Mouse (Mus musculus): Measurements from ENCODE around the gene Ocel1. TPM values are rescaled to one million over a fixed set of nuclear protein-coding genes. Genes with fewer than 3 reads are reported as not detected.

Gene Ocel1
- polyA plus RNA-seq, 1 experiment from 2014 or later, result 5.3 TPM

DNA sequence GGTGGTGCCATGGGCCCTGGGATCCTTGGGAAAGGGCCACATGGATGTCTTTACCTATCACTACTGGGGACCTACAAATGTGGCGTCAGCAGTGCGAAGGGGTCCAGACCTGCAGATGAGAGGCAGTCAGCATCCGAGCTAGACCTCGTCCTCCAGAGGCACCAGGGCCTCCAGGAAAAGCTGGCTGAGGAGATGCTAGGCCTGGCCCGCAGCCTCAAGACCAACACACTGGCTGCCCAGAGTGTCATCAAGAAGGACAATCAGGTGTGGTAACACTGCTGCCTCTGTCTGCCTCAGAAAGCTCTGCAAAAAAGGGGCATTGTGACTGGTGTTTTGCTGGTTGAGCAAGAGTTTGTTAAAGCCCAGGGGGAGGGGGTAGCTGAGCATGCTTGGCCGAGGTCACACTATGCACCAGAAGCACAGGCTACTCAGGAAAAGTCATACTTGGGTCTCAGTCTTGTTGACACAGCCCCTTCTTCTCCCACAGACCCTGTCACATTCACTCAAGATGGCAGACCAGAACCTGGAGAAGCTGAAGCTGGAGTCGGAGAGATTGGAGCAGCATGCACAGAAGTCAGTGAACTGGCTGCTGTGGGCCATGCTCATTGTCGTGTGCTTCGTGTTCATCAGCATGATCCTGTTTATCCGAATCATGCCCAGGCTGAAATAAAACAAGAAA is 1.9 kb upstream of the Ocel1 start:
- 93% methylated on average over 10 of the region's 10 CpGs for WGBS
- no peak for ATAC-seq
- no peaks in the 10 kb centered on the region for H3K9me3 ChIP-seq

DNA sequence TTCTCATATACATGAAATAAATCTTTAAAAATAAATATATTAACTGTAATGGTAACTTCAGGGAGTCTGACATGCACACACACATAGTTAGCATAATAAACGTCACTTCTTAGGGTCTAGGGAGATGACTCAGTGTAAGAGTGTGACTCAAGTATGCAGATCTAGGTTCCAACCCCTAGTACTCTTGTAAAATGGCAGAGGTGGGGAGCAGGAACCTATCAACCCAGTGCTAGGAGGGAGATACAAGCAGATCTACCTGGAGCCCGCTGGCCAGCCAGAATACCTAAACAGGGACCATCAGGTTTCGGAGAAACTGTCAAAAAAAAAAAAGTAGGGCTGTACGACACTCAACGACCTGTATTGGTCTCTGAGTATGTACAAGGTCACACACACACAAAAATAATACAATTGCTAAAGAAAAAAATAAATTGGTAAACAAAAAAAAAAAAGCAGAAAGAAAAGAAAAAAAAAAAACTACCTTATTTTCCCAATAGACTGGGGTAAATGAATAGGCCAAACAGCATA is 325 bp upstream of the Ocel1 start:
- WGBS, result 23% methylated on average over 5 of the region's 5 CpGs
- H3K4me3 ChIP-seq (replicated peaks), result peak overlapping the region; percentile 72
- H3K9ac ChIP-seq (replicated peaks), result peak overlapping the region; percentile 65
- ATAC-seq, result no peak
- H3K36me3 ChIP-seq, result peaks cover 29% of the 10 kb centered on the region
- no peaks in the 10 kb centered on the region for H3K9me3 ChIP-seq
- peaks cover 34% of the 10 kb centered on the region for H3K4me1 ChIP-seq (replicated peaks)
- no peaks in the 10 kb centered on the region for H3K27me3 ChIP-seq
- H3K27ac ChIP-seq, result peak overlapping the region; percentile 81
- peak overlapping the region; percentile 54 for H3K4me2 ChIP-seq (replicated peaks)

More for the DNA sequence above, 1.9 kb upstream of the Ocel1 start:
- Histone ChIP-seq H3K36me3 (peaks cover 17% of the 10 kb centered on the region), H3K4me3 (replicated peaks) (no peak overlapping the region), H3K4me1 (replicated peaks) (peaks cover 26% of the 10 kb centered on the region), H3K27ac (no peak overlapping the region), H3K27me3 (no peaks in the 10 kb centered on the region), H3K4me2 (replicated peaks) (no peak overlapping the region), H3K9ac (replicated peaks) (no peak overlapping the region)

DNA sequence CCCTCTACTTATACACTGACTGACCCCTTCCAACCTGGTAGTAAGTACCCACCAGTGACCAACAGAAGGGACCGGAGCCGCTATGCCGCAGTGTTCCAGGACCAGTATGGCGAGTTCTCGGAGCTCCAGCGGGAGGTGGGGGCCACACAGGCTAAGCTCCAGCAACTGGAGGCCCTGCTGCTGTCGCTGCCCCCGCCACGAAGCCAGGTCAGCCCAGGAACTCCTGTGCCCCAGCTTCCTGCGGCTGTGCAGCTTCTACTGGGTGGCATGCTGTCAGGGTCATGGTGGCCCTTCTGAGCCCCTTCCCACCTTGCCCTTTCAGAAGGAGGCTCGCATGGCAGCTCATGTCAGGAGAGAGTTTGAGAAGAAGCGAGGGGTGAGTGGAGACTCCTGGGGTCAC is 1.3 kb downstream of the Ocel1 start:
- no peak for ATAC-seq

DNA sequence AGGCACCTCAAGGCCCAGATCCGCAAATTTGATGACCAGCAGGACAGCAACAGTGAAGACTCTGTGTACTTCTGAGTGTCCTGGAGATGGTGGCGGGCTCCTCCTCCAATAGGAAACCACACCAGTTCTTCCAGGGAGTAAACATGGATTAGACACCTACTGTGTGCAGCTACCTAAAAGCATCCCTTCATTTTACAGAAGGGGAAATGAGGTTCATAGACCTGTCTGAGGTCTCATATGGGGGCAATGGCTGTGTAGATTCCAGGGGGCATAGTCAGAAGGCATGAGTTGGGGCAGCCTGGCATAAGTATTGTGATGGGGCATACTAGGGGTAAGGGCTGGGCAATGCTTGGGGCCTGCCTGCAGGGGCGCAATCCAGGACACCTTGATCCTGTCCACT is 1.9 kb downstream of the Ocel1 start:
- no peaks in the 10 kb centered on the region for H3K9me3 ChIP-seq
- H3K27ac ChIP-seq, result no peak overlapping the region
- no peak for ATAC-seq
- H3K4me3 ChIP-seq (replicated peaks), result no peak overlapping the region
- H3K36me3 ChIP-seq, result peaks cover 35% of the 10 kb centered on the region
- H3K4me2 ChIP-seq (replicated peaks), result no peak overlapping the region
- WGBS, result 88% methylated on average over 3 of the region's 3 CpGs
- H3K9ac ChIP-seq (replicated peaks), result no peak overlapping the region
- peaks cover 15% of the 10 kb centered on the region; the same call in 1 of the 2 replicates for H3K27me3 ChIP-seq
- peaks cover 34% of the 10 kb centered on the region for H3K4me1 ChIP-seq (replicated peaks)

More for the DNA sequence above, 1.3 kb downstream of the Ocel1 start:
- Histone ChIP-seq H3K4me3 (replicated peaks) (no peak overlapping the region), H3K4me1 (replicated peaks) (peaks cover 39% of the 10 kb centered on the region), H3K9ac (replicated peaks) (no peak overlapping the region), H3K27me3 (peaks cover 9% of the 10 kb centered on the region; the same call in 1 of the 2 replicates), H3K9me3 (no peaks in the 10 kb centered on the region), H3K36me3 (peaks cover 30% of the 10 kb centered on the region), H3K4me2 (replicated peaks) (no peak overlapping the region), H3K27ac (peak overlapping the region; percentile 39; the same call in 1 of the 2 replicates)
- WGBS, result 85% methylated on average over 12 of the region's 12 CpGs

DNA sequence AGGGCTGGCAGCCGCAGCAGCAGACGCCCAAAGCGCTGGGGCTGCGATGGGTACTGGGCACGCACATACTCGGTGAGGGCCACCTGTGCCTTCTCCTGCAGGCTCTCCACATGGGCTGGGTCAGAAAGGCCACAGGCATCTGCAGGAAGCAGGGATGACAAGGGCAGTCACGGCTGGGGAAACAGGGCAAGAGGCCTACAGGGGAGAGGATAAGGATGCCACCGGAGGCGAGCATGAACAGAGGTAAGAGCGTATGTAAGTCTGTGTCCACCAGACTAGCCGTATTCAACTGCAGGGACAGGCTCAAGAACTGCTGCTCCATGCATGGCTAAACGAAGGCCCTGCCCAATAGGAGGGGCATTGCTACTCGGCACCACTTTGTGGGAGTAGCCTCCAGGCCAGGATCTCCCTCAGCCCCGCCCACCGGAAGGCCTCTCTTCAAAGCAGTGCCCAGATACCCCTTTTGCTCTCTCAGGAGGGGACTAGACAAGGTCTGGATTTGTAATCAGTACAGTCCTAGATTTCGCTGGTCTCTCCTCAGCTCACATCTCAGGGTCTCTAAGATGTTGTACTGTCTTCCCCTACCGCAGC is 3.6 kb downstream of the Ocel1 start:
- no peak overlapping the region for H3K9ac ChIP-seq (replicated peaks)
- H3K4me2 ChIP-seq (replicated peaks), result no peak overlapping the region
- ATAC-seq, result no peak
- H3K27me3 ChIP-seq, result peaks cover 16% of the 10 kb centered on the region; the same call in 1 of the 2 replicates
- H3K36me3 ChIP-seq, result peaks cover 28% of the 10 kb centered on the region
- H3K9me3 ChIP-seq, result no peaks in the 10 kb centered on the region
- H3K27ac ChIP-seq, result no peak overlapping the region
- H3K4me1 ChIP-seq (replicated peaks), result peaks cover 43% of the 10 kb centered on the region
- WGBS, result 76% methylated on average over 17 of the region's 17 CpGs
- no peak overlapping the region for H3K4me3 ChIP-seq (replicated peaks)

DNA sequence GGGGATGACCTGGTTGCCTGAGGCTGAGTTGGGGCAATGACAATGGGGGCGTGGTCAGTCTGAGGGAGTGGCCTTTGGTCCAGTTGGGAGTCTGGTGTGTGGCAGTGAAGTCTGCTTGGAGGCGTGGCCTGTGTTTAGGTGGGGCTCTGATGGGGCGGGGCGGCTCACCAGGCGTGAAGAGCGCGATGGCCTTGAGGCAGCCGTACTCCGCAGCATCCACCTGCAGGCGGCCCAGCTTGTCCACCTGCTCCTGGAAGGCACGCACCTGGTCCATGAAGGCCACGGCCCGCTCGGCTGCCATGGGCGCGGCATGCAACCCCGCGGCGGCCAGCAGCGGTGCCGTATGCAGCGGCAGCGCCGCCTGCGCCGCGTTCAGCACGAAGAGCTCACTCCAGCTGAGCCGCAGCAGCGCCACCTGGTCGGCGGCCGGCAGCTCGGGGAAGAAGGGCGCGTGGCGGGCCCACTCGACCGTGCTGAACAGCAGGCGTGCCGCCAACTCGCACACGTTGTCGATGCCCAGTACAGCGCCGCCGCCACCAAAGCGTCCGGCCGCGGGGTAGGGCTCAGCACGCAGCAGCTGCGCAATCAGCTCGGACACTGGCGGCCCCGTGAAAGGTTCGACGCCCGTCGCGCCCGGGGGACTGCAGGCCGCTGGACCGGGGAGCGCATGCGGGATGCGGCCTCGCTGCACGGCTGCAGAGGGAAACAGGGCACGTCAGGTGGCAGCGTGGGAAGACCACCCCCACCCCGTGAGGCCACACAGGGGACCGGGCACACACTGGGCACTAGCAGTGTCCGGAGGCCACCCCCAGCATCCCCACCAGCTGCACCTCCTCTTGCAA is 4.7 kb downstream of the Ocel1 start:
- peak overlapping the region; percentile 64 for H3K9ac ChIP-seq (replicated peaks)
- peaks cover 26% of the 10 kb centered on the region for H3K36me3 ChIP-seq
- peak overlapping the region; percentile 40 for H3K4me3 ChIP-seq (replicated peaks)
- peak overlapping the region; percentile 77 for H3K27ac ChIP-seq
- peak; percentile 6 for ATAC-seq
- peaks cover 16% of the 10 kb centered on the region; the same call in 1 of the 2 replicates for H3K27me3 ChIP-seq
- WGBS, result 2% methylated on average over 74 of the region's 74 CpGs
- H3K4me2 ChIP-seq (replicated peaks), result peak overlapping the region; percentile 66
- peaks cover 48% of the 10 kb centered on the region for H3K4me1 ChIP-seq (replicated peaks)
- H3K9me3 ChIP-seq, result no peaks in the 10 kb centered on the region

DNA sequence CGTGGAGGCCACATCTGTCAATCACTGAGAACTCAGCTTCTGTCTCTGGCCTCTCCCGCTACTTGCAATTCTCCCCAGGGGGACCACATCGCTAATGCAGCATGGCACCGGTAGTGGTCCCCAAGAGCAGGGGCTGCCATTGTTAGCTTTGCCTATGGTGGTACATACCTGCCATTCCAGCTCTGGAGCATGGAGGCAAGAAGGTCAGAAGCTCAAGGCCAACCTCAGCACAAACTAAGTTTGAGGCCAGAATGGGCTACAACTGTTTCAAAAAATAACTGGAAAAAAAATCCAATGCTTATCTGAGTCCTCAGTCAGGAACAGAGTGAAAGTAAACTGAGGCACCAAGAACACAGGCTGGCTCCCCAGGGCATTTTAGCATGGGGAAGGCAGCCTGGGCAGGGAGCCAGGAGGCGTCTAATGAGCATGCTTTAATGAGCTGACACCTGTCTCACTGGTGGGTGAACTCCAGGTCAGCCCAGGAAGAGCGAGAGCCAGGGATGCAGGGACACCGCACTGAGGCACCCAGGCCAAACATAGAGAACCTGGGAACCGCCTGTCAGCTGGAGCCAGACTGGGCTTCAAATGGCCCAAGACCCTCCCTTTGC is 5.4 kb downstream of the Ocel1 start:
- Histone ChIP-seq H3K9ac (replicated peaks) (peak overlapping the region; percentile 64), H3K27me3 (peaks cover 16% of the 10 kb centered on the region; the same call in 1 of the 2 replicates), H3K4me1 (replicated peaks) (peaks cover 54% of the 10 kb centered on the region), H3K4me3 (replicated peaks) (peak overlapping the region; percentile 40), H3K9me3 (no peaks in the 10 kb centered on the region), H3K36me3 (peaks cover 26% of the 10 kb centered on the region), H3K4me2 (replicated peaks) (peak overlapping the region; percentile 66), H3K27ac (peak overlapping the region; percentile 77; the same call in 1 of the 2 replicates)
- ATAC-seq, result no peak
- WGBS, result 27% methylated on average over 8 of the region's 8 CpGs

DNA sequence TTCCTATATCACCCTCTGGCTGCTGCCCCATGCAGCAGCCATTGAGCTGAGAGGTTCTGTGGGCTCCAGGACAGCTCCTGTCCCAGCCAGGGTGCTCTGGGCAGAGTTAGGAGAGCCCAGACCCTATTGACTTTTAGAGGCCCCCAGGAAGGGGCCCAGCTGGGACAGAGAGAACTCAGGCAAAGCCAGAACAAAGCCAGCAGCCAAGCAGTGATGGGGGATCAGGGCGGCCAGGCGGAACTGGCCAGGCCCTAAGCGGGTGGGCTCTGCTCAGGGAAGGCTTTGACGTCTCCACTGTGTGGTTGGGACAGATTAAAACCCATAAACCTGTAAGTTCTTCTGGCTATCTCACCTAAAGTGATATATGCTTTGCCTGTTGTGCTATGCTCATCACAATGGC is 7.9 kb downstream of the Ocel1 start:
- peaks cover 71% of the 10 kb centered on the region for H3K4me1 ChIP-seq (replicated peaks)
- 8% methylated on average over 4 of the region's 4 CpGs for WGBS
- H3K27ac ChIP-seq, result 0 out of 2 replicates have a peak overlapping the region, but pooled peaks have one; percentile 4
- H3K9ac ChIP-seq (replicated peaks), result peak overlapping the region; percentile 81
- peak overlapping the region; percentile 75 for H3K4me3 ChIP-seq (replicated peaks)
- peaks cover 20% of the 10 kb centered on the region for H3K36me3 ChIP-seq
- peak overlapping the region; percentile 99 for H3K4me2 ChIP-seq (replicated peaks)
- no peaks in the 10 kb centered on the region for H3K9me3 ChIP-seq
- ATAC-seq, result no peak
- H3K27me3 ChIP-seq, result peaks cover 16% of the 10 kb centered on the region; the same call in 1 of the 2 replicates

DNA sequence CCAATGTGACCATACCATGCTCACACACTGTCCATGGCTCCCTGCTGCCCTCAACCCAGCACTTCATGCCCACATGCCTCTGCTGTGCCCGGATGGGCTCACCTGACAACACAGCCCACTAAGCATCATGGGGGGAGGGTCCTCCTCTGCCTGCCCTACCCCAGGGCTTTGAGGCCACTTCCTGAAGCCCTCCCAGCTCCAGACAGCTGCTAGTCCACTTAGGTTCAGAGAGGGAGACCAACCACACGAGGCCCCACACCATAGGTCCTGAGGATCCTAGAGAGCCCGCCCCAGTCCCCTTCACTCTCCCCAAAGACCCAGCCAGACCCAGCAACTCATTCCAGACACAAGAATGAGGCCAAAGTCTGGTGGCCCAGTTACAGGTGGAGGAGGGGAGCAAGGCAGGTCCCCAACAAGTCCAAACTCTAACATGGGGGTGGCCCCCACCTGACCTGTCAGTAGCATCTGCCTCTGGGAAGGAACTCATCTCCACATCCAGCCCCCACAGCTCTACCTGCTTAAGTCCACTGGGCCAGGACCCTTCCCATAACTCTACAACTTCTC is 8.5 kb downstream of the Ocel1 start:
- Histone ChIP-seq H3K4me3 (replicated peaks) (peak overlapping the region; percentile 75), H3K4me1 (replicated peaks) (peaks cover 71% of the 10 kb centered on the region), H3K4me2 (replicated peaks) (peak overlapping the region; percentile 99), H3K27me3 (peaks cover 16% of the 10 kb centered on the region; the same call in 1 of the 2 replicates), H3K27ac (no peak overlapping the region), H3K36me3 (peaks cover 14% of the 10 kb centered on the region), H3K9me3 (no peaks in the 10 kb centered on the region), H3K9ac (replicated peaks) (peak overlapping the region; percentile 81)
- 25% methylated on average over 3 of the region's 3 CpGs for WGBS
- ATAC-seq, result no peak

DNA sequence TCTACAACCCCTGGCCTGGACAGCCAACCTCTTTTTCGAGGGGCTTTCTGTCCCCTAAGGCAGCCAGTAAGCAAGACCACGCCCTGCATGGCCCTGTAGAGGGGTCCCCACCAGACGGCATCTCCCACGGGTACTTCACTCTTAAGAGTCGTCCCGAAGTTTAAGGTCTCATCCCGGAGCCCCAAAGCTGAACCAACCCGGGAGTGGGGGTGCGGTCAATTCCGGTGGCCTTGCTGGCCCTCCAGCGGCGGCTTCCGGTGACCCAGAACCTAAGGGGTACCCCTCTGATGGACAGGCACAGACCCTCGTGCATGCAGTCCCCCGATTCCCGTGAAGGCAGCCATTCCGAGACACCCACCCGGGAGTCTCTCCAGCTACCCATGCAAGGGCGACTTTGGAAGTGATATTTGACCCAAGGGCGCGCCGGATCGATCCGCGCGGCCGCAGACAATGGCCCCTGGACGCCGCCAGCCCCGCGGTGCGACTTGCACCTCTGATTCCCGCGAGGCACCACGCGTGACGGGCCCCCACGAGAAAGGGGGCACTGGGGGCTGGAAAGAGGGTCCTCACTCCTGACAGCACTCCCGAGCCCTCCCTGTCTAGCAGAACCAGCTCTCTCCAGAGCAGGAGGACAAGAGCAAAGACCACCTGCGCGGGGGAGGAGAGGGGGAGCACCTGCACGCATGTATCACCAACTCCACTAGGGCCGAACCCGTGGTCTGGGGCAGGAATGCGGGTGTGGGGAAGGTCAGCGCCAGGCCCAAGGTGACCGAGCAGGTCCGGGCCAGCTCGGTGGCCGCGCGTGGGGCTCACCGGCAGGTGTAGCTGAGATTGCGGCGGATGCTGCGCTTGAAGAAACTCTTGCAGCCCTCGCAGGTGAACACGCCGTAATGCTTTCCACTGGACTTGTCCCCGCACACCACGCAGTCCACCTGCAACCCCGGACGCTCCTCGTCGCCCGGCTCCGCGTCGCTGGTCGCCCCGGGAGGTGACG is 9.4 kb downstream of the Ocel1 start:
- no peaks in the 10 kb centered on the region for H3K9me3 ChIP-seq
- under 1% methylated on average over 72 of the region's 72 CpGs for WGBS
- no peak overlapping the region for H3K27ac ChIP-seq
- H3K4me1 ChIP-seq (replicated peaks), result peaks cover 67% of the 10 kb centered on the region
- H3K4me2 ChIP-seq (replicated peaks), result peak overlapping the region; percentile 99
- ATAC-seq, result no peak
- H3K9ac ChIP-seq (replicated peaks), result peak overlapping the region; percentile 81
- peaks cover 16% of the 10 kb centered on the region; the same call in 1 of the 2 replicates for H3K27me3 ChIP-seq
- 0 out of 2 replicates have a peak, but pooled peaks cover 7% of the 10 kb centered on the region for H3K36me3 ChIP-seq
- H3K4me3 ChIP-seq (replicated peaks), result peak overlapping the region; percentile 75

All from midbrain, embryonic 13.5 days (tissue).